In the genomic region with DNA sequence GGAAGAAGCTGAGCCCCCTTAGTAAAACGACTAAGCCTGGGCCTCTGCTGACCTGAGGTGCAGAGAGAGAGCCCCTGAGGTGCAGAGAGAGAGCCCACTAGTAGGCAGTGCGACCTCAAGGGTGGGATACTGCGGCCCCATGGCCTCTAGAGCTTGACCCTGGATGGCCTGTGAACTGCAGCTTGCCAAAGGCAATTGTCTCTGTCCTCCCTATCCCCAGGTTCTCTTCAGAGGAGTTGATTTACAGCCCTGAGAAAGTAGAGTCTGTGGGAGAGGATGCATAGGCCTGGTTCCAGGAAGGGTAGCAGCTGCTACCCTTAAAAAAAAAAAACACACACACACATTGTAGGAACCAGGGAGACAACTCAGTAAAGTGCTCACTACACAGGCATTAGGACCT, we compare ENCODE assay signal across 26 mouse cellular contexts. TPM values are rescaled to one million over a fixed set of nuclear protein-coding genes. Genes with fewer than 3 reads are reported as not detected.
DNase-seq lines count a peak whose midpoint lies in the region; ATAC-seq and TF ChIP-seq lines count a peak whose summit lies in the region.
"Had no signal": no experiment of that assay in that cellular context is flagged by ENCODE, and none has a peak within 500 bp of the region (broad histone marks: within the 10 kb centered on the region; RNA-seq: fewer than 3 reads in every experiment).

No protein-coding gene starts in this region.

- no peak overlapping the region for H3K4me2 ChIP-seq in hindbrain, embryonic 11.5 days (replicated peaks; ENCODE audit: low read depth, low read length)
- no peak overlapping the region for H3K4me2 ChIP-seq in midbrain, embryonic 13.5 days (replicated peaks)
- peak overlapping the region; percentile 8 for H3K4me2 ChIP-seq in myocyte (ENCODE audit: low read depth)
- H3K4me2 ChIP-seq: embryonic facial prominence, embryonic 12.5 days; forebrain, embryonic 13.5 days; forebrain, embryonic 15.5 days had no signal

- WGBS in hindbrain, embryonic 10.5 days = 23% methylated on average over 3 of the region's 3 CpGs
- 22% methylated on average over 3 of the region's 3 CpGs for WGBS in hindbrain, embryonic 11.5 days
- WGBS in midbrain, embryonic 10.5 days = 41% methylated on average over 3 of the region's 3 CpGs
- WGBS in midbrain, embryonic 13.5 days = 45% methylated on average over 3 of the region's 3 CpGs

- H3K79me2 ChIP-seq in myocyte (ENCODE audit: control insufficient read depth, insufficient read depth) = no peaks in the 10 kb centered on the region

- H3K27ac ChIP-seq in hindbrain, embryonic 10.5 days = peak overlapping the region; percentile 3; the same call in 1 of the 2 replicates
- H3K27ac ChIP-seq in hindbrain, embryonic 11.5 days (ENCODE audit: low read depth, low read length) = no peak overlapping the region
- peak overlapping the region; percentile 47 for H3K27ac ChIP-seq in midbrain, embryonic 10.5 days (replicated peaks)
- H3K27ac ChIP-seq in midbrain, embryonic 13.5 days = no peak overlapping the region
- H3K27ac ChIP-seq: embryonic facial prominence, embryonic 10.5 days; embryonic facial prominence, embryonic 12.5 days; forebrain, embryonic 13.5 days; forebrain, embryonic 15.5 days had no signal

- no peak overlapping the region for H3ac ChIP-seq in myocyte (ENCODE audit: control insufficient read depth, insufficient read length)

- no peaks in the 10 kb centered on the region for H3K9me3 ChIP-seq in hindbrain, embryonic 10.5 days
- H3K9me3 ChIP-seq in hindbrain, embryonic 11.5 days (ENCODE audit: control insufficient read depth, low read length) = no peaks in the 10 kb centered on the region
- H3K9me3 ChIP-seq in midbrain, embryonic 10.5 days (replicated peaks) = no peaks in the 10 kb centered on the region
- no peaks in the 10 kb centered on the region for H3K9me3 ChIP-seq in midbrain, embryonic 13.5 days
- H3K9me3 ChIP-seq: embryonic facial prominence, embryonic 10.5 days; embryonic facial prominence, embryonic 12.5 days; forebrain, embryonic 13.5 days; forebrain, embryonic 15.5 days had no signal

- H3K4me1 ChIP-seq in hindbrain, embryonic 10.5 days (replicated peaks) = peaks cover 53% of the 10 kb centered on the region
- no peaks in the 10 kb centered on the region for H3K4me1 ChIP-seq in hindbrain, embryonic 11.5 days (replicated peaks; ENCODE audit: control insufficient read depth, insufficient read depth, low read length)
- H3K4me1 ChIP-seq in midbrain, embryonic 10.5 days = peaks cover 55% of the 10 kb centered on the region
- H3K4me1 ChIP-seq in midbrain, embryonic 13.5 days (replicated peaks) = peaks cover 24% of the 10 kb centered on the region

- no peak overlapping the region for H3K9ac ChIP-seq in hindbrain, embryonic 11.5 days (ENCODE audit: low read depth, low read length)
- H3K9ac ChIP-seq in midbrain, embryonic 13.5 days (replicated peaks) = no peak overlapping the region
- H3K9ac ChIP-seq: embryonic facial prominence, embryonic 12.5 days; forebrain, embryonic 13.5 days; forebrain, embryonic 15.5 days; forebrain, postnatal 0 days had no signal

- no peak for TF ChIP-seq POLR2A in myocyte (IDR thresholded peaks at IDR 0.05; ENCODE audit: insufficient read length, low read depth)

- H3K4me3 ChIP-seq in hindbrain, embryonic 10.5 days = no peak overlapping the region
- no peak overlapping the region for H3K4me3 ChIP-seq in hindbrain, embryonic 11.5 days (ENCODE audit: low read depth, low read length)
- no peak overlapping the region for H3K4me3 ChIP-seq in midbrain, embryonic 10.5 days
- H3K4me3 ChIP-seq in midbrain, embryonic 13.5 days (replicated peaks) = no peak overlapping the region
- no peak overlapping the region for H3K4me3 ChIP-seq in myocyte
- H3K4me3 ChIP-seq: embryonic facial prominence, embryonic 10.5 days; embryonic facial prominence, embryonic 12.5 days; forebrain, embryonic 13.5 days; forebrain, embryonic 15.5 days had no signal

- ATAC-seq in hindbrain, embryonic 11.5 days (ENCODE audit: low FRiP score) = no peak
- ATAC-seq in midbrain, embryonic 13.5 days = no peak
- ATAC-seq: activated CD4-positive, CD25-positive, alpha-beta regulatory T cell, adult 4 months; CD4-positive, CD25-positive, alpha-beta regulatory T cell, adult 4 months; forebrain, embryonic 13.5 days; forebrain, embryonic 15.5 days; forebrain, postnatal 0 days; Patski had no signal

- H3K27me3 ChIP-seq in hindbrain, embryonic 10.5 days (ENCODE audit: insufficient read depth, poor library complexity, severe bottlenecking) = peaks cover 4% of the 10 kb centered on the region; the same call in 1 of the 2 replicates
- H3K27me3 ChIP-seq in hindbrain, embryonic 11.5 days (ENCODE audit: control insufficient read depth, insufficient read depth, low read length) = no peaks in the 10 kb centered on the region
- H3K27me3 ChIP-seq in midbrain, embryonic 10.5 days (ENCODE audit: low read depth, poor library complexity, severe bottlenecking) = no peaks in the 10 kb centered on the region; the same call in 1 of the 2 replicates
- no peaks in the 10 kb centered on the region for H3K27me3 ChIP-seq in midbrain, embryonic 13.5 days
- H3K27me3 ChIP-seq in myocyte (ENCODE audit: control insufficient read depth, insufficient read depth, insufficient read length) = no peaks in the 10 kb centered on the region
- H3K27me3 ChIP-seq: embryonic facial prominence, embryonic 12.5 days; forebrain, embryonic 13.5 days; forebrain, embryonic 15.5 days; Patski had no signal

- peak; percentile 53 for DNase-seq in embryo, embryonic 10 days (ENCODE audit: low spot score)
- no peak for DNase-seq in embryo, embryonic 9.5 days (ENCODE audit: extremely low spot score)
- no peak for DNase-seq in hindbrain, embryonic 10.5 days (ENCODE audit: low spot score)
- no peak for DNase-seq in hindbrain, embryonic 11.5 days (ENCODE audit: low spot score)
- DNase-seq in midbrain, embryonic 10.5 days (ENCODE audit: low spot score) = no peak
- DNase-seq in gastrocnemius, postnatal 10 days = no peak
- DNase-seq: adrenal gland, adult 8-10 months; adrenal gland, postnatal 14 days; adrenal gland, postnatal 36 days; B cell, adult 2 months; cerebellum, adult 11-12 months; cerebellum, adult 2 months; cerebellum, adult 9-10 months; cerebellum, postnatal 25 days; forebrain, postnatal 0 days had no signal

- H3K36me3 ChIP-seq in hindbrain, embryonic 10.5 days = no peaks in the 10 kb centered on the region
- H3K36me3 ChIP-seq in hindbrain, embryonic 11.5 days (ENCODE audit: control insufficient read depth, insufficient read depth, low read length) = no peaks in the 10 kb centered on the region
- no peaks in the 10 kb centered on the region for H3K36me3 ChIP-seq in midbrain, embryonic 10.5 days
- no peaks in the 10 kb centered on the region for H3K36me3 ChIP-seq in midbrain, embryonic 13.5 days
- H3K36me3 ChIP-seq in myocyte (ENCODE audit: control insufficient read depth, insufficient read depth) = no peaks in the 10 kb centered on the region
- H3K36me3 ChIP-seq: embryonic facial prominence, embryonic 10.5 days; embryonic facial prominence, embryonic 12.5 days; forebrain, embryonic 15.5 days; G1E had no signal

TF ChIP-seq in myocyte, 11 proteins besides CTCF, POLR2A, EP300 and RAD21:
- peak in 1 of 3 experiments; percentile 3 for TF ChIP-seq MYOD1 (IDR thresholded peaks at IDR 0.05; ENCODE audit: control insufficient read depth in 1 of 3, insufficient read length in 2 of 3, low read depth in 2 of 3)
- no peak for TF ChIP-seq SRF (IDR thresholded peaks at IDR 0.05; ENCODE audit: control insufficient read depth, insufficient read length, low read depth)
TF ChIP-seq in myocyte: peak in this region for 1.

RNA-seq across cellular contexts. Expression of gene Eml1, which starts 19.0 kb away (rescaled TPM):
- 104 and 125 TPM in 2 replicates for polyA plus RNA-seq in hindbrain, embryonic 10.5 days (2016; fragmentation: Nextera tagmentation; extraction: Ambion mirVana)
- polyA plus RNA-seq in hindbrain, embryonic 11.5 days (2014; fragmentation: Nextera tagmentation; extraction: Ambion mirVana) = 91.3 and 107 TPM in 2 replicates
- polyA plus RNA-seq in midbrain, embryonic 10.5 days (2016; fragmentation: Nextera tagmentation; extraction: Ambion mirVana) = 121 and 123 TPM in 2 replicates
- 65.7 and 66.7 TPM in 2 replicates for polyA plus RNA-seq in midbrain, embryonic 13.5 days (2015; fragmentation: Nextera tagmentation; extraction: Ambion mirVana)
- polyA plus RNA-seq in myocyte (2012; fragmentation: generic; extraction: Trizol) = 33.4 TPM
- total RNA-seq in gastrocnemius, postnatal 10 days (2021) = 100 to 1,000 TPM; 127 to 132 TPM
- total RNA-seq: CH12.LX had no signal
- polyA plus RNA-seq: G1E had no signal

RNA-seq across cellular contexts. Expression of gene Cyp46a1, which starts 55.5 kb away (rescaled TPM):
- 17.8 and 19.1 TPM in 2 replicates for polyA plus RNA-seq in hindbrain, embryonic 10.5 days (2016; fragmentation: Nextera tagmentation; extraction: Ambion mirVana)
- polyA plus RNA-seq in hindbrain, embryonic 11.5 days (2014; fragmentation: Nextera tagmentation; extraction: Ambion mirVana) = 11.0 and 11.7 TPM in 2 replicates
- 17.5 and 19.4 TPM in 2 replicates for polyA plus RNA-seq in midbrain, embryonic 10.5 days (2016; fragmentation: Nextera tagmentation; extraction: Ambion mirVana)
- polyA plus RNA-seq in midbrain, embryonic 13.5 days (2015; fragmentation: Nextera tagmentation; extraction: Ambion mirVana) = 16.7 and 17.7 TPM in 2 replicates
- 1.6 TPM for polyA plus RNA-seq in myocyte (2012; fragmentation: generic; extraction: Trizol)
- 1 to 10 TPM; 1.1 to 1.5 TPM for total RNA-seq in gastrocnemius, postnatal 10 days (2021)
- total RNA-seq: CH12.LX had no signal
- polyA plus RNA-seq: activated CD4-positive, CD25-positive, alpha-beta regulatory T cell, adult 4 months; CD4-positive, CD25-positive, alpha-beta regulatory T cell, adult 4 months; G1E had no signal

Comparison
In these comparisons a context has a peak if more than half of its experiments do, and no peak if none do; other contexts are left out.
1. H3K27ac ChIP-seq: peak in hindbrain, embryonic 10.5 days (single experiment) and midbrain, embryonic 10.5 days (single experiment); none in hindbrain, embryonic 11.5 days (single experiment) and midbrain, embryonic 13.5 days (single experiment).